Mouse (Mus musculus) embryonic facial prominence, embryonic 15.5 days (tissue): ENCODE measurements at regions not wholly inside any gene's neighbourhood (a gene's known extent, or its start where the extent isn't known, plus 50 kb on each side); places are given as distances from the start of the nearest gene placed in this dataset.

Experiments used
- ATAC-seq: fragments of 200-750 bp; cut with Nextera tagmentation; 2 replicates; pipeline ENCODE4 v1.8.0; 2017; ENCODE audit warnings: low read depth, moderate TSS enrichment; ENCODE audit not compliant: insufficient number of reproducible peaks, low FRiP score, low TSS enrichment
- H3K27ac ChIP-seq: fragments of 300-500 bp; sonication (generic); replicated peaks from 2 replicates; pipeline ENCODE4 v1.5.1; 2015; ENCODE audit warnings: mild to moderate bottlenecking, inconsistent platforms
- H3K27me3 ChIP-seq: fragments of 300-500 bp; sonication (generic); 2 replicates; pipeline ENCODE4 v1.6.1; 2015; ENCODE audit warnings: inconsistent platforms
- H3K36me3 ChIP-seq: fragments of 300-500 bp; sonication (generic); 2 replicates; pipeline ENCODE4 v1.6.1; 2015; ENCODE audit warnings: mild to moderate bottlenecking, inconsistent platforms
- H3K4me1 ChIP-seq: fragments of 300-500 bp; sonication (generic); 2 replicates; pipeline ENCODE4 v1.6.1; 2015; ENCODE audit warnings: inconsistent platforms
- H3K4me2 ChIP-seq: fragments of 300-500 bp; sonication (generic); replicated peaks from 2 replicates; pipeline ENCODE4 v1.6.1; 2015; ENCODE audit warnings: mild to moderate bottlenecking, inconsistent platforms
- H3K4me3 ChIP-seq: fragments of 300-500 bp; sonication (generic); replicated peaks from 2 replicates; pipeline ENCODE4 v1.5.1; 2015; ENCODE audit warnings: mild to moderate bottlenecking, inconsistent platforms
- H3K9ac ChIP-seq: fragments of 300-500 bp; sonication (generic); 2 replicates; pipeline ENCODE4 v1.6.1; 2015; ENCODE audit warnings: inconsistent platforms
- H3K9me3 ChIP-seq: fragments of 300-500 bp; sonication (generic); replicated peaks from 2 replicates; pipeline ENCODE4 v1.6.1; 2016; ENCODE audit warnings: inconsistent platforms
- WGBS: fragments of 180-500 bp; shearing (Covaris S2); methylation state at CpG from one replicate; pipeline ENCODE4 v1.1.7; 2015; 5-methylcytosine and 5-hydroxymethylcytosine counted together

GRCm38 (mm10) chr8:92427801-92428200, 70.4 kb downstream of the Irx5 start:
- 0 out of 2 replicates have a peak, but pooled peaks cover 2% of the 10 kb centered on the region for H3K4me1 ChIP-seq
- H3K36me3 ChIP-seq = no peaks in the 10 kb centered on the region
- H3K9ac ChIP-seq = no peak overlapping the region
- no peaks in the 10 kb centered on the region for H3K9me3 ChIP-seq
- H3K4me3 ChIP-seq = no peak overlapping the region
- no peak overlapping the region for H3K27ac ChIP-seq
- WGBS = 52% methylated on average over 9 of the region's 9 CpGs
- no peak for ATAC-seq
- H3K4me2 ChIP-seq = no peak overlapping the region
- H3K27me3 ChIP-seq = no peaks in the 10 kb centered on the region

GRCm38 (mm10) chr8:92437075-92437663, 79.7 kb downstream of the Irx5 start:
- Histone ChIP-seq H3K4me3 (no peak overlapping the region), H3K27ac (no peak overlapping the region), H3K27me3 (no peaks in the 10 kb centered on the region), H3K9ac (no peak overlapping the region), H3K4me2 (no peak overlapping the region), H3K9me3 (no peaks in the 10 kb centered on the region), H3K36me3 (no peaks in the 10 kb centered on the region), H3K4me1 (peaks cover 11% of the 10 kb centered on the region)
- ATAC-seq = peak; percentile 53; the same call in 1 of the 2 replicates
- 63% methylated on average over 15 of the region's 15 CpGs for WGBS

- Histone ChIP-seq H3K27ac (no peak overlapping the region), H3K9ac (no peak overlapping the region), H3K27me3 (no peaks in the 10 kb centered on the region), H3K4me2 (no peak overlapping the region), H3K9me3 (no peaks in the 10 kb centered on the region), H3K4me1 (peaks cover 11% of the 10 kb centered on the region), H3K36me3 (no peaks in the 10 kb centered on the region), H3K4me3 (no peak overlapping the region)
- no peak for ATAC-seq
- WGBS = 49% methylated on average over 9 of the region's 9 CpGs
Observed at GRCm38 (mm10) chr8:92438294-92438693, 80.9 kb downstream of the Irx5 start.

GRCm38 (mm10) chr8:92439713-92440436, 82.5 kb downstream of the Irx5 start:
- peaks cover 11% of the 10 kb centered on the region for H3K4me1 ChIP-seq
- peak; percentile 79 for ATAC-seq
- H3K36me3 ChIP-seq = no peaks in the 10 kb centered on the region
- no peak overlapping the region for H3K4me2 ChIP-seq
- no peaks in the 10 kb centered on the region for H3K27me3 ChIP-seq
- H3K9me3 ChIP-seq = no peaks in the 10 kb centered on the region
- H3K9ac ChIP-seq = no peak overlapping the region
- 0 out of 2 replicates have a peak overlapping the region, but pooled peaks have one; percentile 17 for H3K27ac ChIP-seq
- no peak overlapping the region for H3K4me3 ChIP-seq
- 28% methylated on average over 9 of the region's 9 CpGs for WGBS

- Histone ChIP-seq H3K9ac (no peak overlapping the region), H3K9me3 (no peaks in the 10 kb centered on the region), H3K4me3 (no peak overlapping the region), H3K4me1 (peaks cover 11% of the 10 kb centered on the region), H3K4me2 (no peak overlapping the region), H3K36me3 (no peaks in the 10 kb centered on the region), H3K27ac (no peak overlapping the region), H3K27me3 (no peaks in the 10 kb centered on the region)
- 74% methylated on average over 6 of the region's 6 CpGs for WGBS
- ATAC-seq = no peak
Observed at GRCm38 (mm10) chr8:92442086-92442485, 84.7 kb downstream of the Irx5 start.

GRCm38 (mm10) chr8:92459291-92459690, 101.9 kb downstream of the Irx5 start:
- Histone ChIP-seq H3K9ac (no peak overlapping the region), H3K4me1 (peaks cover 12% of the 10 kb centered on the region; the same call in 1 of the 2 replicates), H3K4me2 (no peak overlapping the region), H3K9me3 (no peaks in the 10 kb centered on the region), H3K4me3 (no peak overlapping the region), H3K27me3 (peaks cover 41% of the 10 kb centered on the region), H3K27ac (no peak overlapping the region), H3K36me3 (no peaks in the 10 kb centered on the region)
- no peak for ATAC-seq
- 74% methylated on average over 5 of the region's 5 CpGs for WGBS

- Histone ChIP-seq H3K36me3 (no peaks in the 10 kb centered on the region), H3K27me3 (peaks cover 41% of the 10 kb centered on the region), H3K4me3 (peak overlapping the region; percentile 52), H3K4me1 (peaks cover 12% of the 10 kb centered on the region; the same call in 1 of the 2 replicates), H3K9me3 (no peaks in the 10 kb centered on the region), H3K27ac (no peak overlapping the region), H3K4me2 (peak overlapping the region; percentile 99), H3K9ac (peak overlapping the region; percentile 21; the same call in 1 of the 2 replicates)
- WGBS = under 1% methylated on average over 93 of the region's 93 CpGs
- ATAC-seq = peak; percentile 15; the same call in 1 of the 2 replicates
Observed at GRCm38 (mm10) chr8:92460129-92460953, 102.9 kb downstream of the Irx5 start.

GRCm38 (mm10) chr8:92469141-92470000, 111.9 kb downstream of the Irx5 start:
- Histone ChIP-seq H3K27me3 (no peaks in the 10 kb centered on the region; the same call in 1 of the 2 replicates), H3K36me3 (no peaks in the 10 kb centered on the region), H3K4me2 (no peak overlapping the region), H3K27ac (no peak overlapping the region), H3K4me1 (no peaks in the 10 kb centered on the region), H3K9ac (no peak overlapping the region), H3K9me3 (no peaks in the 10 kb centered on the region), H3K4me3 (no peak overlapping the region)
- no peak for ATAC-seq
- WGBS = 36% methylated on average over 19 of the region's 19 CpGs

- Histone ChIP-seq H3K9ac (no peak overlapping the region), H3K4me1 (no peaks in the 10 kb centered on the region), H3K4me3 (no peak overlapping the region), H3K36me3 (no peaks in the 10 kb centered on the region), H3K9me3 (no peaks in the 10 kb centered on the region), H3K27ac (no peak overlapping the region), H3K4me2 (no peak overlapping the region), H3K27me3 (no peaks in the 10 kb centered on the region; the same call in 1 of the 2 replicates)
- no peak for ATAC-seq
- 59% methylated on average over 7 of the region's 7 CpGs for WGBS
Observed at GRCm38 (mm10) chr8:92472257-92472656, 114.8 kb downstream of the Irx5 start.

- H3K27me3 ChIP-seq = no peaks in the 10 kb centered on the region; the same call in 1 of the 2 replicates
- H3K4me2 ChIP-seq = no peak overlapping the region
- ATAC-seq = no peak
- no peak overlapping the region for H3K27ac ChIP-seq
- whole genome bisulfite sequencing = 73% methylated on average over 3 of the region's 3 CpGs
- H3K4me1 ChIP-seq = no peaks in the 10 kb centered on the region
- H3K9ac ChIP-seq = no peak overlapping the region
- H3K4me3 ChIP-seq = no peak overlapping the region
- no peaks in the 10 kb centered on the region for H3K36me3 ChIP-seq
- no peaks in the 10 kb centered on the region for H3K9me3 ChIP-seq
Observed at GRCm38 (mm10) chr8:92472817-92473216, 115.4 kb downstream of the Irx5 start.
